Mouse (Mus musculus): ENCODE data around the gene Ak6. TPM values are rescaled to one million over a fixed set of nuclear protein-coding genes. Genes with fewer than 3 reads are reported as not detected.

Gene Ak6
- total RNA-seq (2023), result 10 to 100 TPM; 62.0 to 70.0 TPM

GRCm38 (mm10) chr13:100650550-100651438 is at the start of gene Ak6, which contains the start of gene Rad17:
Gene Ak6 (plus strand): TSS chr13:100650979.
Gene Rad17 (minus strand): TSS chr13:100651051.

GRCm38 (mm10) chr13:100616181-100617087 is 34.3 kb upstream of the Ak6 start, which contains the start of gene Marveld2:
Gene Marveld2 (minus strand): TSS chr13:100616971.

GRCm38 (mm10) chr13:100651439-100652186 is 834 bp downstream of the Ak6 start, which contains the start of gene Taf9:
Gene Taf9 (plus strand): TSS chr13:100651579.

GRCm38 (mm10) chr13:100669291-100670022 is 18.7 kb downstream of the Ak6 start, which contains the start of gene Ccdc125:
Gene Ccdc125 (plus strand): TSS chr13:100669717.

Other genes with a start within 250 kb of the Ak6 start
- gene Naip1, start 198.1 kb upstream of the Ak6 start, total RNA-seq (2023), result 1 to 10 TPM; 1.6 to 2.2 TPM
- 10 to 100 TPM; 14.9 to 16.5 TPM for gene Gtf2h2, start 158.4 kb upstream of the Ak6 start, total RNA-seq (2023)
- gene Ocln, start 98.3 kb upstream of the Ak6 start, total RNA-seq (2023), result not detected
- gene Marveld2, start 34.0 kb upstream of the Ak6 start, total RNA-seq (2023), result under 1 TPM; 0.31 to 0.37 TPM
- 10 to 100 TPM; 19.9 to 20.1 TPM for gene Rad17, start 72 bp downstream of the Ak6 start, total RNA-seq (2023)
- gene Taf9, start 600 bp downstream of the Ak6 start, total RNA-seq (2023), result 10 to 100 TPM; 10.7 to 13.8 TPM
- gene Ccdc125, start 18.7 kb downstream of the Ak6 start, total RNA-seq (2023), result 10 to 100 TPM; 51.3 to 51.4 TPM
- gene Cdk7, start 80.0 kb downstream of the Ak6 start, total RNA-seq (2023), result 10 to 100 TPM; 16.9 to 19.4 TPM
- gene Mrps36, start 93.7 kb downstream of the Ak6 start, total RNA-seq (2023), result 10 to 100 TPM; 18.9 to 25.2 TPM
- gene Cenph, start 124.9 kb downstream of the Ak6 start, total RNA-seq (2023), result 10 to 100 TPM; 15.2 to 18.3 TPM
- 10 to 100 TPM; 76.9 to 88.0 TPM for gene Ccnb1, start 135.6 kb downstream of the Ak6 start, total RNA-seq (2023)
- gene Slc30a5, start 182.4 kb downstream of the Ak6 start, total RNA-seq (2023), result 10 to 100 TPM; 25.6 to 27.0 TPM